Mouse (Mus musculus) ES-CJ7 (cell line): Measurements from ENCODE around the gene Ddah2.

Experiments
- DNase-seq: peaks from one replicate; pipeline ENCODE4 v3.0.0; 2011; ENCODE audit warnings: low read depth, low spot score

Ddah2 gene

GRCm38 (mm10) chr17:35050126-35050750, 8.6 kb upstream of the Ddah2 start:
- peak; percentile 55 for DNase-seq

- DNase-seq, result peak; percentile 83
Measured at GRCm38 (mm10) chr17:35051156-35052086, 7.4 kb upstream of the Ddah2 start.

DNA sequence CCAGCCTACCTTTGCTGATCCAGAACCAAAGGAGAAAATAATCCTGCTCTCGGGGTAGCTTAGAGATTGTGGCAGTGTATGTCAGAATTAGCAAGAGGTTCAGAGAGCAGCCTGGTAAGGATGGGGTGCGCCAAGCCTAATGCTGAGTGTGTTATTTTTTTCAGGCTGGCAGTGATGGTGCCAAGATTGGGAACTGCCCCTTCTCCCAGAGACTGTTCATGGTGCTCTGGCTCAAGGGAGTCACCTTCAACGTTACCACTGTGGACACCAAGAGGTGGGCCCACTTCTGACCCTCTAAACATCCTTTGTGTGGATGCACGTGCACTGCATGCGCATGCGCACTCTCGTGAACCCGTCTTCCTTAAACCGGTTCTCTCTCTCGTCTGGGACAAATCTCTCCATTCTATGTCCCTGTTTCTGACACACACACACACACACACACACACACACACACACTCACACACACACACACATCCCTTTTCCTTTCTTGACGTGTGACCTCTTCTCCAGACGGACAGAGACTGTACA, 6.5 kb upstream of the Ddah2 start:
- DNase-seq, result peak; percentile 42

DNA sequence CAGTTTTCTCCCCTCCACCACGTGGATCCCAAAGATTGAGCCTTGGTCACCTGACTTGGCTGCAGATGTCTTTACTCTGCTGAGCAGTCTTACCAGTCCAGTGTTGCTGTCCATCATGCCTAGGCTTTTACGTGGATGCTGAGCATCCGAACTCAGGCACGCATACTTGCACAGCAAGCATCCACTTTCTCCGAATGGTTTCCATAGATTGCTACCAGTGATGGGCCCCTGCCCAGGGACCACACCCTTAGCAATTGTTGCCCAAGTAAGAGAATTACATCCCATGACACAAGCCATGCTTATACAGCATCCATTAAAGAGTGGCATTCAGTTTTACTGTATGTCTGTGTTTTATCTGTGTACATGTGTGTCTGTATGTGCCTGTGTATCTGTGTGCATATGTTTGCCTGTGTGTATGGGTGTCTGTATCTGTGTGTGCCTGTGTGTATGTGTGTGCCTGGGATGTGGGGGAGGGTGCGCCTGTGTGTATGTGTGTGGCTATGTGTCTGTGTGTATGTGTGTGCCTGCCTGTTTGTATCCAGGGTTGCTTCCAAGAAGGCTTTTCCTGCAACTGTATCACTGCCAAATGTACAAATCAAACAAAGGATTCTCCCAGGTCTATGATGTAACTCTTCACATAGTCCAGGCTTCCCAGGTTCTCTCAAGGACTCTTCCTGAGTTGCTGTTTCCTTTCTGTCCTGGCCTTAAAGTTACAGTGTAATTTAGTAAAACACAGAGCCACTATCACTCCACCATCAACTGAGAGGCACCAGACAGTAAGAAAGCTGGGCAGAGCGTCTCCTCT, 2.9 kb upstream of the Ddah2 start:
- DNase-seq, result no peak

DNA sequence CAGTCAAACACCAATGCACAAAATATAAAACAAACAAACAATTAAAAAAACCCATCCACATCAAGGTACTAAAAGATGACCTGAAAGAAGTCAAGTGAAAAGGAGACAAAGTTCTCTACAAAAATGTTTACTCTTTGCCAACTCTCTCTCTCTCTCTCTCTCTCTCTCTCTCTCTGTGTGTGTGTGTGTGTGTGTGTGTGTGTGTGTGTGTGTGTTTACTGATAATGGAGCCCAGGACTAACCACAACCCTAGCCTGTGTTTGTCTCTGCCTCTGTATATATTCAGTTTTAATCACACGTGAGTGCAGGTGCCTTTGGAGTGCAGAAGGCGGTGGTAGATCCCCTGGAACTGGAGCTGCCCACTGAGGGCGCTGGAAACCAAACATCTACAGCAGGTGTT, 1.7 kb upstream of the Ddah2 start:
- no peak for DNase-seq

GRCm38 (mm10) chr17:35058316-35058715, 519 bp upstream of the Ddah2 start:
- no peak for DNase-seq

GRCm38 (mm10) chr17:35060071-35060470, 1.2 kb downstream of the Ddah2 start:
- DNase-seq, result no peak

- peak; percentile 61 for DNase-seq
Measured at GRCm38 (mm10) chr17:35060737-35061297, 2.0 kb downstream of the Ddah2 start.

DNA sequence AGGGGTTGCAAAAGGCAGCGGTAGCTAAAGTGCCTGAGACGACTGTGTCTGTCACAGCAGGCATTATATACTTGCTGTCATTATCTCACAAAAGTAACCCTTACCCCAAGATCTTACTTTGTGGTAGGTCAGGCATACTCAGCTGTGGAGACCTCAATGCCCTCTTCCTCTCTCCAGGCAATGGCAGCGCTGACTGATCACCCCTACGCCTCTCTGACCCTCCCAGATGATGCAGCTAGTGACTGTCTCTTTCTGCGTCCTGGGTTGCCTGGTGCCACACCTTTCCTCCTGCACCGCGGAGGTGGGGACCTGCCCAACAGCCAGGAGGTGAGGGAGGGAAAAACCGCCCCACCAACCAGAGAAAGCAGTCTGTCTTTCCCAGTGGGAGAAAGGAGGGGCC, 2.5 kb downstream of the Ddah2 start:
- peak; percentile 41 for DNase-seq

GRCm38 (mm10) chr17:35063466-35063865, 4.6 kb downstream of the Ddah2 start:
- no peak for DNase-seq

DNA sequence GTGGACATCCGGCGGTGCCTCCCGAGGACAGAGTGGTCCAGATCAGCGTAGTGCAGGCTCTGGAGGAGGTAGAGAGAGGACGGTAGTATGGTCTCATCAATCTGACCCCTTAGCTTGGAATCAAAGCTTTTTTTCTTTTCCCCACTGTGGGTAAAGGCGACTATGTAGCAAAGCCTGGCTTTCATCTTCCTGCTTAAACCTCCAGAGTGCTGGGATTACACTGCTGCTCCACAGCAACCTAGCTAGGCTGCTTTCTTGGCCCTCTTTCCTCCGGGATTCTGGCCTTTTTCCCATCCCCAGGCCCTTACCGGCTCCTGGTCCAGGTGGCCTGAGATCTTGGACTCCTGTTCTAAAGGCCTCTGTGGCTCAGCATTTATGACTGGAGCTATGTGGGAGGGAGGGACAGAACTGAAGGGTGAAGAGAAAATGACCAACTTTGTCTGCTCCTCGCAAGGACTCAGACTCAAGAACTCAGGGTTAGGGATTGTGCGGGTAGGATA, 5.6 kb downstream of the Ddah2 start:
- no peak for DNase-seq

DNA sequence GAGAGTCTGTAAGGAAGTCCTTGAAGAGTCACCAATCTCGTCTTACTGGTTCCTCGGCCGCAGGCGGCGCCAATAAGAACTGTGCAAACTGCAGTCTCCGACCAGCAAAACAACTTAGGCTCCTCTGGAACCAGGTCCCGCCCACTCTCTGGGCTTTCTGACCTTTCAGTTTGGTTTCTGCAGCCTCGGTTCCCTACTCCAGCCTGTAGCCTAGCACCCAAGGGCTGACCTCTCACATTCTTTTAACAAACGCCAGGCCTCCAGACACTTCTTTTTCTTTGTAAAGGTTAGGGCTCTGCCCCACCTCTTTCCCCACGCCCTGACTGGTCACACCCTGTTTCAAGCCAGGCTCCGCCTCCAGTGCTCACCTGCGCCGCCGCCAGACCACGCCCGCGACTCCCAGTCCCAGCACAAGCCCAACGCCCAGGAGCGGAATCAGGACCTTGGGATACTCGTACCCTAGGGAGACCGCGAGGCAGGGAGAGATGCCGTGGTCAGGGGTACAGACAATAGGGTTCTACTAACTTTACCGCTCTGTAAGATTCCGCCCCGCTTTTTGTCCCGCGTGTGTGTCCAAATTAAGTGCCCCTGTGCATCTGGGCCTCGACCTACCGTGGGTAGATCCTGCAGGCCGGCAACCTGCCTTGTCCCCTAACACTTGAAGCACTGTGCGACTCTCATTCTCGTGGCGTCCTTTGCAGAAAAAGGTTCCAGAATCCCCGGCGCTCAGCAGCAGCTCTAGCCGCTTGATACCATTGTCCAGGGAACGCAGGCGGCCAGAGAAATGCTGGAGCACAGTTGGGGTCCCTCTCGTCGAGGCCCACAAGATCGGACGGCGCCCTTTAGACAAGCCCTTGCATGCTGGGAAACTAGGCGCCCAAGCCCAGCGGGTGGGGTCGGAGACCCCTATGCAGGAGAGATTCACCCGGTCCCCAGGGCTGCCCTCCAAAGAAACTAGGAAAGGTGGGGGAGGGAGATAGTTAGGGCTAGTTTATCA, 6.4 kb downstream of the Ddah2 start, which contains the start of gene Ly6g6c:
Gene Ly6g6c (plus strand): TSS at position 438 of the 997 bp plus-strand sequence.
- DNase-seq, result peak; percentile 89

DNA sequence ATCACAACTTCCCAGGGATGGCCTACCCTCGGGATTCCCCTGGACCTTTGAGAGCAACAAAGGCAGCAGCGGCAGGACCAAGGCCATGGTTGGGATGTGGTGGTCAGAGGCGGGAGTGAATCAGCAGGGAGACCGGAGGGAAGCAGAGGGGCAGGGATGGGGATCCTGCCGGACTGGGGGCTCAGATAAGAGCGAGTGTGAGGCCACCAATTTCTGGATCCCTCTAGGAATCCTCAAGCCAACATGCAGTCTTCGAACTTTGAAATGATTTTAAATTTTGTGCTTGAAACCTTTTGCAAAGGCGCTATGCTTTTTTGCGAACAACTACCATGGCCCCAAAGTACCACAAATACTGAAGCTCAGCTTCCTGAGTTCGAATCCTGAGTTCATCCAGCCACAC, 7.2 kb downstream of the Ddah2 start, which contains the start of gene Mpig6b:
Gene Mpig6b (minus strand): TSS at position 101 of the 400 bp plus-strand sequence.
- no peak for DNase-seq

GRCm38 (mm10) chr17:35068213-35068914, 9.5 kb downstream of the Ddah2 start:
- no peak for DNase-seq

DNA sequence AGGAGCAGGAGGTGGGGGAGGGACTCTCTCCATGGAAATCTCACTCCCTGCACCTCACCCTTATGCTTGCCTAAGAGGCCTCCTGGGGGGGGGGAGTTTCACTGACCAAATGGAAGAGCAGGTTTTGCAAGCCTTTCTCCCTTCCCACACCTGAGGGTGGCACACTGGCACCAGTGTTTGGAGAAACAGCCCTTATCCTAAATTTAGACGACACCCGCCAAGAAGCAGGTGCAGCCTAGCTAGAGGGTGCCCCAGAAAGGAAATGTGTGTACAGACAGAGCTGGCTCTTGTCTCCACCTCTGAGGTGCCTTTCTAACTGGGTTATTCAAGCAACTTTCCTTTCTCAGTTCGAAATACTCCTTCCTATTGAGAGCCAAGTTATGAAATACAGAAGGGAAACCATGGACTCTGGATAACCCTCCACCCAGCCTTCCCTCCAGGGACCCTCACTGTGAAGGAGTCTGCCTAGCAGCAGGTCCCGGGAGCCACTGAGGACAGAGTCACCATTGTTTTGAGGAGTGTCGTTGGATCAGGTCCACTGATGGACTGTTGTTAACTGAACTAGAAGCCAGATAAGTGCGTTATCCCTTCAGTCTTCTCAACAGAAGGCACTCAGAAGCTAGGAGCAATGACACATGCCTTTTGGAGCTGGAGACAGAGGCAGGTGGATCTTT, 11.9 kb downstream of the Ddah2 start:
- no peak for DNase-seq

DNA sequence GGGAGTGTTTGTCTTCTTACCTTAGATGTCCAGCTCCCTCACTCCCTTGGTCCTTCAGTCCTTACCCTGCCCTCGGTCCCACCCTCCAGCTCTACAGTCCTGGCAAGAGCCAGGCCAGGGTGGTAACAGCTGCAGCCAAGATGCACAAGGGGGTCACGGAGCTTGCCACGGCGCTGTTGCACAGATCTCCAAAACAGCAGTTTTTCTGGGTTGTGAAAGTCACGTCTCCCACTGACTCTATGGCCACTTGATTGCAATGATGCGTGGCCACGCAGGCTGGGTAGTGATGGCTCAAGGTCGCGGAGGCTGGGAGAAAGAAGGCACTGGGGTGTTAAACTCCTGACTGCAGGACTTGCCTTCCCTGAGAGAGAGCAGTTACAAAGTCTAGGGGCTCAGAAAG, 12.6 kb downstream of the Ddah2 start:
- DNase-seq, result no peak

GRCm38 (mm10) chr17:35074097-35074496, 15.3 kb downstream of the Ddah2 start:
- peak; percentile 33 for DNase-seq

DNA sequence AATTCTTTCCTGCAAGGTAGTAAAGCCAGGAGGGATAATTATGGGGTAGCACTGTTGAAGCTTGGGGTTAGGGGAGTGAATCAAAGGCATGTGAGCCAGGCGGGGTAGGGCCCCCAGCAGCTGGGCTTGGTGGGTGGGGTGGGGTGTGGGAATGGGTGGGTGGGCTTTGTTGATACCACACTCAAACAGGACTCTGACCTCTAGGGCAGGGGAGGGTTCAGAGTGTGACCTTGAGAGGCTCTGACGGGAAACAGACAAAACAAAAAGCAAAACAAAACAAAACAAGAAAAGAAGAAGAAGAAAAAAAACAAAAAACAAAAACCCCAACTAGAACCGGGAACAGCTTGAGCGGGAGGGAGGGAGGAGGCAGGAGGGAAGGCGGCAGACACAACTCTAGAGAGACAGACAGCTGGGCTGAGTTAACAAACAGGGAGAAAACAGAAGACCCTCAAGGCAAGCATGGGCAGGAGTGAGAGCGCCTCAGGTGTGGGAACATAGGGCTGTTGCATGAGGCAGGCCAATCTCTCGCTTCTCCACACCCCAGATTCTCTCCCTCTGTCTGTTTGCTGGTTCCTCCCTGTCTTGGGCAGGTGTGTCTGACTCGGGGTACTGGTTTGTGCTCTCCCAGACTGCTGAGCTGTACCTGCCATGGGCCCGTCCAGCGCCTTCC, 17.8 kb downstream of the Ddah2 start, which contains the start of gene Ly6g6e:
Gene Ly6g6e (plus strand): TSS at position 396 of the 670 bp plus-strand sequence.
- DNase-seq, result peak; percentile 81
